Comparison of ENCODE assay signal across 12 mouse cellular contexts in genomic region chr2:178801464-178801863, GRCm38 (mm10).
DNase-seq lines count a peak whose midpoint lies in the region; ATAC-seq lines count a peak whose summit lies in the region.
"Had no signal": no experiment of that assay in that cellular context is flagged by ENCODE, and none has a peak within 500 bp of the region (broad histone marks: within the 10 kb centered on the region; RNA-seq: fewer than 3 reads in every experiment).

No protein-coding gene starts in this region.

- no peaks in the 10 kb centered on the region for H3K9me3 ChIP-seq in forebrain, embryonic 11.5 days (ENCODE audit: control insufficient read depth, low read length)
- H3K9me3 ChIP-seq in forebrain, embryonic 15.5 days = no peaks in the 10 kb centered on the region
- H3K9me3 ChIP-seq: midbrain, embryonic 12.5 days had no signal

- H3K27ac ChIP-seq in forebrain, embryonic 11.5 days (ENCODE audit: low read depth, low read length) = no peak overlapping the region
- H3K27ac ChIP-seq in forebrain, embryonic 15.5 days (replicated peaks) = no peak overlapping the region
- H3K27ac ChIP-seq: midbrain, embryonic 12.5 days had no signal

- no peak overlapping the region for H3K9ac ChIP-seq in forebrain, embryonic 11.5 days (ENCODE audit: low read length)
- no peak overlapping the region for H3K9ac ChIP-seq in forebrain, embryonic 15.5 days (replicated peaks)
- H3K9ac ChIP-seq: lung, embryonic 14.5 days; midbrain, embryonic 12.5 days had no signal

- no peaks in the 10 kb centered on the region for H3K27me3 ChIP-seq in forebrain, embryonic 11.5 days (ENCODE audit: control insufficient read depth, insufficient read depth, low read length)
- no peaks in the 10 kb centered on the region for H3K27me3 ChIP-seq in forebrain, embryonic 15.5 days
- H3K27me3 ChIP-seq: midbrain, embryonic 12.5 days had no signal

- peak; percentile 42 for DNase-seq in forebrain, embryonic 11.5 days (ENCODE audit: low spot score)
- DNase-seq in kidney, postnatal 4 days = peak; percentile 15 to 37
- DNase-seq in kidney, postnatal 36 days = no peak
- DNase-seq in adrenal gland, postnatal 14 days = peak; percentile 61
- no peak for DNase-seq in cerebellum, postnatal 10 days
- DNase-seq in spleen, adult 18-20 months = no peak
- DNase-seq: cerebellum, adult 18-20 months; heart, postnatal 10 days; lung, embryonic 14.5 days had no signal

- H3K4me2 ChIP-seq in forebrain, embryonic 11.5 days (ENCODE audit: low read depth, low read length, severe bottlenecking) = no peak overlapping the region
- no peak overlapping the region for H3K4me2 ChIP-seq in forebrain, embryonic 15.5 days (replicated peaks)
- H3K4me2 ChIP-seq: lung, embryonic 14.5 days; midbrain, embryonic 12.5 days had no signal

- no peaks in the 10 kb centered on the region for H3K4me1 ChIP-seq in forebrain, embryonic 11.5 days (replicated peaks; ENCODE audit: control insufficient read depth, insufficient read depth, low read length)
- H3K4me1 ChIP-seq in forebrain, embryonic 15.5 days = no peaks in the 10 kb centered on the region
- H3K4me1 ChIP-seq: midbrain, embryonic 12.5 days had no signal

- no peak for ATAC-seq in forebrain, embryonic 11.5 days (replicated peaks; ENCODE audit: low FRiP score)
- ATAC-seq in forebrain, embryonic 15.5 days (replicated peaks) = no peak
- ATAC-seq in megakaryocyte progenitor cell, adult 5-6 weeks (replicated peaks; ENCODE audit: poor library complexity) = peak; percentile 48; the same call in 1 of the 2 replicates

- 73% methylated on average over 12 of the region's 12 CpGs for WGBS in forebrain, embryonic 11.5 days
- 70% methylated on average over 12 of the region's 12 CpGs for WGBS in forebrain, embryonic 15.5 days

- H3K36me3 ChIP-seq in forebrain, embryonic 11.5 days (ENCODE audit: control insufficient read depth, insufficient read depth, low read length) = no peaks in the 10 kb centered on the region
- H3K36me3 ChIP-seq in forebrain, embryonic 15.5 days = no peaks in the 10 kb centered on the region
- H3K36me3 ChIP-seq: midbrain, embryonic 12.5 days had no signal

- no peak overlapping the region for H3K4me3 ChIP-seq in forebrain, embryonic 11.5 days (ENCODE audit: low read depth, low read length)
- no peak overlapping the region for H3K4me3 ChIP-seq in forebrain, embryonic 15.5 days
- H3K4me3 ChIP-seq: midbrain, embryonic 12.5 days had no signal

Comparison
In these comparisons a context has a peak if more than half of its experiments do, and no peak if none do; other contexts are left out.
1. DNase-seq: peak in forebrain, embryonic 11.5 days (single experiment), kidney, postnatal 4 days (2 of 2) and adrenal gland, postnatal 14 days (single experiment); none in kidney, postnatal 36 days (0 of 2), cerebellum, postnatal 10 days (0 of 2) and spleen, adult 18-20 months (0 of 2).